Mouse (Mus musculus) heart, adult 2 months (tissue): ENCODE data around the gene Plcl1. TPM values are rescaled to one million over a fixed set of nuclear protein-coding genes. Genes with fewer than 3 reads are reported as not detected.

ENCODE experiments used
- DNase-seq, 2 experiments: peaks; one replicate each; pipeline ENCODE4 v3.0.0; 2021
- H3K27ac ChIP-seq: fragments of 200-600 bp; 2 replicates; pipeline ENCODE4 v1.8.1; 2022
- H3K27me3 ChIP-seq: fragments of 200-500 bp; 2 replicates; pipeline ENCODE4 v1.6.1; 2012; ENCODE audit warnings: mild to moderate bottlenecking, low read length, inconsistent platforms, mixed read lengths; ENCODE audit not compliant: control insufficient read depth, insufficient read depth
- H3K36me3 ChIP-seq: fragments of 200-500 bp; 2 replicates; pipeline ENCODE4 v1.6.1; 2012; ENCODE audit warnings: low read length, inconsistent platforms; ENCODE audit not compliant: control insufficient read depth, insufficient read depth
- H3K4me1 ChIP-seq: fragments of 200-500 bp; 2 replicates; pipeline ENCODE4 v1.6.1; 2011; ENCODE audit warnings: low read length; ENCODE audit not compliant: control insufficient read depth, insufficient read depth
- H3K4me3 ChIP-seq: fragments of 200-600 bp; 2 replicates; pipeline ENCODE4 v1.8.1; 2022
- H3K79me2 ChIP-seq: fragments of 200-500 bp; replicated peaks from 2 replicates; pipeline ENCODE4 v1.6.1; 2012; ENCODE audit warnings: mild to moderate bottlenecking, inconsistent platforms, low read length, moderate library complexity, mixed read lengths; ENCODE audit not compliant: control insufficient read depth, insufficient read depth
- H3K9ac ChIP-seq: fragments of 200-500 bp; 2 replicates; pipeline ENCODE4 v1.6.1; 2012; ENCODE audit warnings: low read depth, mild to moderate bottlenecking, control low read depth, inconsistent platforms, low read length, mixed read lengths
- CTCF ChIP-seq: fragments of 200-600 bp; IDR thresholded peaks from 2 replicates; pipeline ENCODE4 v1.8.1; 2022; ENCODE audit warnings: antibody characterized with exemption, mild to moderate bottlenecking, moderate library complexity
- EP300 ChIP-seq: fragments of 200-500 bp; IDR thresholded peaks from 2 replicates; pipeline ENCODE4 v1.6.1; 2011; ENCODE audit warnings: low read depth, low read length, control low read depth; ENCODE audit not compliant: insufficient read depth
- POLR2A ChIP-seq: fragments of 200-500 bp; IDR thresholded peaks from 2 replicates; pipeline ENCODE4 v1.6.1; 2011; ENCODE audit warnings: mild to moderate bottlenecking, low read depth, low read length, control low read depth; ENCODE audit not compliant: insufficient read depth
- WGBS: fragments of 180-500 bp; shearing (Covaris S2); methylation state at CpG from one replicate; pipeline ENCODE4 v1.1.7; 2018; 5-methylcytosine and 5-hydroxymethylcytosine counted together
- intact Hi-C: fragments of 180-260 bp; cut with DNase I; formaldehyde crosslinking; loops from one replicate; pipeline ENCODE4 v1.15.1; 2025
- polyA plus RNA-seq: library from polyadenylated mRNA; depleted of rRNA; stranded (reverse); fragments of >200 nt; gene quantifications from 2 replicates; pipeline ENCODE4 v1.2.3, GENCODE M21; 2012
- total RNA-seq, 2 experiments: library from RNA; stranded (reverse); gene quantifications; 2 replicates each; pipeline ENCODE4 v1.2.3; 2021

The Plcl1 gene
- total and polyA plus RNA-seq, 3 experiments: 0.86 to 3.1 (median 3.0) TPM

- Histone ChIP-seq H3K4me1 (no peaks in the 10 kb centered on the region), H3K4me3 (no peak overlapping the region), H3K9ac (no peak overlapping the region), H3K27ac (no peak overlapping the region), H3K27me3 (no peaks in the 10 kb centered on the region), H3K79me2 (no peaks in the 10 kb centered on the region), H3K36me3 (no peaks in the 10 kb centered on the region)
- no peak for DNase-seq
- intact Hi-C loops: no loop called here
- TF ChIP-seq CTCF: no peak
- no peak for TF ChIP-seq EP300
- no peak for TF ChIP-seq POLR2A
- 86% methylated on average over 5 of the region's 5 CpGs for WGBS
Measured at GRCm38 (mm10) chr1:55686261-55686660, 280.5 kb downstream of the Plcl1 start.

- intact Hi-C loops: no loop called here
- Histone ChIP-seq H3K27ac (no peak overlapping the region), H3K9ac (no peak overlapping the region), H3K4me1 (peaks cover 1% of the 10 kb centered on the region; the same call in 1 of the 2 replicates), H3K36me3 (no peaks in the 10 kb centered on the region), H3K4me3 (no peak overlapping the region), H3K79me2 (no peaks in the 10 kb centered on the region), H3K27me3 (no peaks in the 10 kb centered on the region)
- TF ChIP-seq POLR2A: no peak
- no peak for TF ChIP-seq CTCF
- no peak for TF ChIP-seq EP300
- WGBS: 71% methylated on average over 10 of the region's 10 CpGs
- no peak for DNase-seq
Measured at GRCm38 (mm10) chr1:55693636-55694220, 288.0 kb downstream of the Plcl1 start.

GRCm38 (mm10) chr1:55696206-55696605 is 290.5 kb downstream of the Plcl1 start:
- WGBS: 97% methylated on average over 5 of the region's 5 CpGs
- intact Hi-C loops: no loop called here

GRCm38 (mm10) chr1:55699393-55699970 is 293.8 kb downstream of the Plcl1 start:
- Histone ChIP-seq H3K79me2 (no peaks in the 10 kb centered on the region), H3K4me3 (no peak overlapping the region), H3K9ac (no peak overlapping the region), H3K4me1 (no peaks in the 10 kb centered on the region), H3K36me3 (no peaks in the 10 kb centered on the region), H3K27me3 (no peaks in the 10 kb centered on the region), H3K27ac (no peak overlapping the region)
- intact Hi-C loops: no loop called here
- no peak for TF ChIP-seq EP300
- no peak for TF ChIP-seq POLR2A
- TF ChIP-seq CTCF: no peak
- 89% methylated on average over 3 of the region's 3 CpGs for WGBS
- no peak for DNase-seq

More at GRCm38 (mm10) chr1:55696206-55696605, 290.5 kb downstream of the Plcl1 start:
- H3K4me1 ChIP-seq: peaks cover 1% of the 10 kb centered on the region; the same call in 1 of the 2 replicates
- H3K27ac ChIP-seq: no peak overlapping the region
- no peaks in the 10 kb centered on the region for H3K36me3 ChIP-seq
- no peak overlapping the region for H3K9ac ChIP-seq
- no peak for TF ChIP-seq POLR2A
- TF ChIP-seq EP300: no peak
- no peak for TF ChIP-seq CTCF
- no peak for DNase-seq
- H3K27me3 ChIP-seq: no peaks in the 10 kb centered on the region
- no peak overlapping the region for H3K4me3 ChIP-seq
- H3K79me2 ChIP-seq: no peaks in the 10 kb centered on the region

GRCm38 (mm10) chr1:55700016-55700415 is 294.3 kb downstream of the Plcl1 start:
- TF ChIP-seq POLR2A: no peak
- TF ChIP-seq EP300: no peak
- TF ChIP-seq CTCF: no peak
- no peak overlapping the region for H3K9ac ChIP-seq
- intact Hi-C loops: no loop called here

GRCm38 (mm10) chr1:55700726-55701125 is 295.0 kb downstream of the Plcl1 start:
- WGBS: 87% methylated on average over 6 of the region's 6 CpGs
- no peak for TF ChIP-seq EP300
- no peak for TF ChIP-seq CTCF
- intact Hi-C loops: no loop called here

More at GRCm38 (mm10) chr1:55700016-55700415, 294.3 kb downstream of the Plcl1 start:
- Histone ChIP-seq H3K79me2 (no peaks in the 10 kb centered on the region), H3K27ac (no peak overlapping the region), H3K4me1 (no peaks in the 10 kb centered on the region), H3K36me3 (no peaks in the 10 kb centered on the region), H3K4me3 (no peak overlapping the region), H3K27me3 (no peaks in the 10 kb centered on the region)
- 100% methylated on average over 1 of the region's 1 CpGs for WGBS
- no peak for DNase-seq

More at GRCm38 (mm10) chr1:55700726-55701125, 295.0 kb downstream of the Plcl1 start:
- H3K9ac ChIP-seq: no peak overlapping the region
- H3K4me3 ChIP-seq: no peak overlapping the region
- no peaks in the 10 kb centered on the region for H3K36me3 ChIP-seq
- no peaks in the 10 kb centered on the region for H3K4me1 ChIP-seq
- H3K27me3 ChIP-seq: no peaks in the 10 kb centered on the region
- no peak for DNase-seq
- no peaks in the 10 kb centered on the region for H3K79me2 ChIP-seq
- H3K27ac ChIP-seq: no peak overlapping the region
